Comparison of ENCODE assay signal across 9 mouse cellular contexts in the genomic region with DNA sequence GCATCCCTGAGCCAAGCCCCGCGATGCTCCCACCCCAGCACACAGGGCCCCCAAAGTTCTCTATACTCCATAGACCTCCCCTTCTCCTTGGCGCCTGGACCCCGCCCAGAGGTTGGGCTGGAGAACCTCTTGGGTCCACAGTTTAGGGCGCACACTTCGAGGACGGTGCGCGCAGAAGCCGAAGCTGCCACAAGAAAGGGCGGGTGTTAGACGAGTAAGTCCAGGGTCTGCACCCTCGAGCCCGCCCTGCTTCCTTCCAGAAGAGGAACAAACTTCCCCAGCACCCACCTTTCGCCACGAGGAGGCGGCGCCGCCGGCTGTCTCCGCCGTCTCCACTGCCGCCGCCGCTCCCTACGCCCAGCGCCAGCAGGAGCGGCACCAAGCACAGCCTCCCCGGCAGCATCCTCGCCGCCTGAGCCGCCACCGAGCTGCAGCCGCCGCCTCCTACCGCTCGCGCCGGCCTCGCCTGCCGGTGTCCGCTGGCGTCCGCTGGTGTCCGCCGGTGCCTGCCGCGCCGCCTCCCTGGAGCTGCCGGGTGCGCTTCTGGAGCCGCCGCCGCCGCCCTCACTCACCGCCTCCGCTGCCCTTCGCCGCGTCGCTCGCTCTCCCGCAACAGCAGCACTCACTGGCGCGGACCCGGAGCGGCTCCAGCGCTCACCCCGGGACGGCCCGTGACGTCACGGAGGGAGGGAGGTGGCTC. TPM values are rescaled to one million over a fixed set of nuclear protein-coding genes. Genes with fewer than 3 reads are reported as not detected.
DNase-seq lines count a peak whose midpoint lies in the region; ATAC-seq lines count a peak whose summit lies in the region.
"Had no signal": no experiment of that assay in that cellular context is flagged by ENCODE, and none has a peak within 500 bp of the region (broad histone marks: within the 10 kb centered on the region; RNA-seq: fewer than 3 reads in every experiment).

A gene (minus strand): TSS at position 609 of the 700 bp plus-strand sequence.

- H3K4me2 ChIP-seq in embryonic facial prominence, embryonic 14.5 days (ENCODE audit: low read depth, low read length): peak within 1 kb of the TSS; percentile 93
- H3K4me2 ChIP-seq in heart, embryonic 16.5 days (ENCODE audit: low read depth, low read length): peak within 1 kb of the TSS; percentile 85
- peak within 1 kb of the TSS; percentile 64 for H3K4me2 ChIP-seq in liver, embryonic 13.5 days
- peak within 1 kb of the TSS; percentile 94 for H3K4me2 ChIP-seq in neural tube, embryonic 15.5 days

- H3K27me3 ChIP-seq in embryonic facial prominence, embryonic 14.5 days (replicated peaks; ENCODE audit: control insufficient read depth, insufficient read depth, low read length): peaks cover 40% of the 10 kb centered on the region
- peaks cover 42% of the 10 kb centered on the region for H3K27me3 ChIP-seq in heart, embryonic 16.5 days (ENCODE audit: control insufficient read depth, insufficient read depth, low read length)
- H3K27me3 ChIP-seq in liver, embryonic 13.5 days: peaks cover 43% of the 10 kb centered on the region
- peaks cover 4% of the 10 kb centered on the region; the same call in 1 of the 2 replicates for H3K27me3 ChIP-seq in neural tube, embryonic 15.5 days (replicated peaks)

- no peaks in the 10 kb centered on the region for H3K36me3 ChIP-seq in embryonic facial prominence, embryonic 14.5 days (ENCODE audit: control insufficient read depth, insufficient read depth, low read length)
- H3K36me3 ChIP-seq in heart, embryonic 16.5 days (ENCODE audit: control insufficient read depth, insufficient read depth): no peaks in the 10 kb centered on the region
- H3K36me3 ChIP-seq in liver, embryonic 13.5 days: no peaks in the 10 kb centered on the region
- no peaks in the 10 kb centered on the region for H3K36me3 ChIP-seq in neural tube, embryonic 15.5 days

- H3K9me3 ChIP-seq in embryonic facial prominence, embryonic 14.5 days (ENCODE audit: control insufficient read depth, low read length): no peaks in the 10 kb centered on the region
- H3K9me3 ChIP-seq in heart, embryonic 16.5 days (replicated peaks; ENCODE audit: control insufficient read depth, low read length): no peaks in the 10 kb centered on the region
- H3K9me3 ChIP-seq in liver, embryonic 13.5 days (replicated peaks): no peaks in the 10 kb centered on the region
- no peaks in the 10 kb centered on the region for H3K9me3 ChIP-seq in neural tube, embryonic 15.5 days (replicated peaks)

- peak; percentile 89 for ATAC-seq in embryonic facial prominence, embryonic 14.5 days (ENCODE audit: low read depth)
- ATAC-seq in heart, embryonic 16.5 days (replicated peaks; ENCODE audit: extremely low read depth, insufficient read depth, low FRiP score): peak; percentile 73
- peak; percentile 39; the same call in 1 of the 2 replicates for ATAC-seq in liver, embryonic 13.5 days (ENCODE audit: low read depth)
- peak; percentile 93 for ATAC-seq in neural tube, embryonic 15.5 days (ENCODE audit: low FRiP score)

- H3K9ac ChIP-seq in embryonic facial prominence, embryonic 14.5 days (ENCODE audit: low read depth, low read length): peak within 1 kb of the TSS; percentile 69
- H3K9ac ChIP-seq in heart, embryonic 16.5 days (ENCODE audit: low read length): peak within 1 kb of the TSS; percentile 47
- H3K9ac ChIP-seq in liver, embryonic 13.5 days: no peak within 1 kb of the TSS
- H3K9ac ChIP-seq in neural tube, embryonic 15.5 days (replicated peaks): peak within 1 kb of the TSS; percentile 84

- peak within 1 kb of the TSS; percentile 48; the same call in 1 of the 2 replicates for H3K27ac ChIP-seq in embryonic facial prominence, embryonic 14.5 days (replicated peaks; ENCODE audit: low read depth, low read length)
- no peak within 1 kb of the TSS for H3K27ac ChIP-seq in heart, embryonic 16.5 days (ENCODE audit: low read length)
- no peak within 1 kb of the TSS for H3K27ac ChIP-seq in liver, embryonic 13.5 days
- H3K27ac ChIP-seq in neural tube, embryonic 15.5 days (replicated peaks): peak within 1 kb of the TSS; percentile 87

- peak within 1 kb of the TSS; percentile 67 for H3K4me3 ChIP-seq in embryonic facial prominence, embryonic 14.5 days (ENCODE audit: low read depth, low read length)
- peak within 1 kb of the TSS; percentile 57 for H3K4me3 ChIP-seq in heart, embryonic 16.5 days (ENCODE audit: low read length)
- peak within 1 kb of the TSS; percentile 51 for H3K4me3 ChIP-seq in liver, embryonic 13.5 days (replicated peaks)
- H3K4me3 ChIP-seq in neural tube, embryonic 15.5 days (replicated peaks): peak within 1 kb of the TSS; percentile 77
- H3K4me3 ChIP-seq: myocyte had no signal

- DNase-seq in thymus, postnatal 14 days: peak; percentile 6
- no peak for DNase-seq in thymus, postnatal 0 days (ENCODE audit: low spot score)
- peak; percentile 86 for DNase-seq in embryonic facial prominence, embryonic 14.5 days (ENCODE audit: low spot score)
- DNase-seq in kidney, postnatal 25 days: peak; percentile 64 to 84
- no peak for DNase-seq in liver, embryonic 13.5 days
- DNase-seq in T-cell, adult 2 months (ENCODE audit: low spot score): no peak

- H3K4me1 ChIP-seq in embryonic facial prominence, embryonic 14.5 days (ENCODE audit: control insufficient read depth, insufficient read depth, low read length): no peaks in the 10 kb centered on the region
- peaks cover 6% of the 10 kb centered on the region for H3K4me1 ChIP-seq in heart, embryonic 16.5 days (ENCODE audit: control insufficient read depth, insufficient read depth, low read length)
- H3K4me1 ChIP-seq in liver, embryonic 13.5 days (replicated peaks): peaks cover 5% of the 10 kb centered on the region
- H3K4me1 ChIP-seq in neural tube, embryonic 15.5 days: peaks cover 37% of the 10 kb centered on the region

- under 1% methylated on average over 17 of the region's 73 CpGs for whole genome bisulfite sequencing in embryonic facial prominence, embryonic 14.5 days
- under 1% methylated on average over 68 of the region's 73 CpGs for WGBS in heart, embryonic 16.5 days
- WGBS in liver, embryonic 13.5 days (ENCODE audit: insufficient replicate concordance): under 1% methylated on average over 72 of the region's 73 CpGs
- WGBS in neural tube, embryonic 15.5 days: under 1% methylated on average over 61 of the region's 73 CpGs

RNA-seq across cellular contexts. Expression of the gene that starts here (rescaled TPM):
- 0.05 and 0.08 TPM in 2 replicates for polyA plus RNA-seq in thymus, postnatal 0 days (2015; fragmentation: Nextera tagmentation; extraction: Ambion mirVana)
- polyA plus RNA-seq in embryonic facial prominence, embryonic 14.5 days (2014; fragmentation: Nextera tagmentation; extraction: Ambion mirVana): 3.8 and 4.6 TPM in 2 replicates
- polyA plus RNA-seq in heart, embryonic 16.5 days (2015; fragmentation: Nextera tagmentation; extraction: Ambion mirVana): 0.32 and 0.35 TPM in 2 replicates
- 0.12 and 0.16 TPM in 2 replicates for polyA plus RNA-seq in liver, embryonic 13.5 days (2015; fragmentation: Nextera tagmentation; extraction: Ambion mirVana)
- polyA plus RNA-seq in neural tube, embryonic 15.5 days (2015; fragmentation: Nextera tagmentation; extraction: Ambion mirVana): 16.6 and 18.8 TPM in 2 replicates

Comparison
In these comparisons a context has a peak if more than half of its experiments do, and no peak if none do; other contexts are left out.
1. DNase-seq: peak in thymus, postnatal 14 days (single experiment), embryonic facial prominence, embryonic 14.5 days (single experiment) and kidney, postnatal 25 days (2 of 2); none in thymus, postnatal 0 days (single experiment), liver, embryonic 13.5 days (single experiment) and T-cell, adult 2 months (single experiment).
2. Peak in ATAC-seq, H3K4me3 ChIP-seq, H3K9ac ChIP-seq and H3K4me2 ChIP-seq in heart, embryonic 16.5 days; RNA of the gene not detected or under 1 TPM.
3. Peak in ATAC-seq, H3K4me3 ChIP-seq and H3K4me2 ChIP-seq in liver, embryonic 13.5 days; RNA of the gene not detected or under 1 TPM.
4. ATAC-seq: peak in every context shown above with its lines; median percentile 93 in neural tube, embryonic 15.5 days; 89 in embryonic facial prominence, embryonic 14.5 days; 73 in heart, embryonic 16.5 days; 39 in liver, embryonic 13.5 days.
5. H3K27ac ChIP-seq: peak in embryonic facial prominence, embryonic 14.5 days (single experiment) and neural tube, embryonic 15.5 days (single experiment); none in heart, embryonic 16.5 days (single experiment) and liver, embryonic 13.5 days (single experiment).
6. Peak in every context shown above with its lines, with median percentiles within 50 percentile points of each other: H3K4me2 ChIP-seq and H3K4me3 ChIP-seq.